Mouse (Mus musculus) gastrocnemius, adult 2 months (tissue): ENCODE results near the gene Zfhx3. TPM values are rescaled to one million over a fixed set of nuclear protein-coding genes. Genes with fewer than 3 reads are reported as not detected.
A peak's percentile ranks its signal among the peaks of the same experiment; 100 is the strongest.

ENCODE experiments used
- DNase-seq: peaks from one replicate; pipeline ENCODE4 v3.0.0; 2022
- H3K27ac ChIP-seq: fragments of 200-600 bp; 2 replicates; pipeline ENCODE4 v1.8.1; 2022; ENCODE audit warnings: mild to moderate bottlenecking
- H3K4me3 ChIP-seq: fragments of 200-600 bp; 2 replicates; pipeline ENCODE4 v1.8.1; 2022; ENCODE audit warnings: mild to moderate bottlenecking, moderate library complexity
- CTCF ChIP-seq: fragments of 200-600 bp; IDR thresholded peaks from 2 replicates; pipeline ENCODE4 v1.8.1; 2022; ENCODE audit warnings: antibody characterized with exemption, mild to moderate bottlenecking, moderate library complexity
- intact Hi-C: fragments of 180-260 bp; cut with DNase I; formaldehyde crosslinking; loops from one replicate; pipeline ENCODE4 v1.15.1; 2025
- total RNA-seq, 2 experiments: library from RNA; stranded (reverse); gene quantifications; 2 replicates each; pipeline ENCODE4 v1.2.3; 2021

Gene Zfhx3
- total RNA-seq, 2 experiments from 2014 or later: 14.1 to 17.7 TPM

DNA sequence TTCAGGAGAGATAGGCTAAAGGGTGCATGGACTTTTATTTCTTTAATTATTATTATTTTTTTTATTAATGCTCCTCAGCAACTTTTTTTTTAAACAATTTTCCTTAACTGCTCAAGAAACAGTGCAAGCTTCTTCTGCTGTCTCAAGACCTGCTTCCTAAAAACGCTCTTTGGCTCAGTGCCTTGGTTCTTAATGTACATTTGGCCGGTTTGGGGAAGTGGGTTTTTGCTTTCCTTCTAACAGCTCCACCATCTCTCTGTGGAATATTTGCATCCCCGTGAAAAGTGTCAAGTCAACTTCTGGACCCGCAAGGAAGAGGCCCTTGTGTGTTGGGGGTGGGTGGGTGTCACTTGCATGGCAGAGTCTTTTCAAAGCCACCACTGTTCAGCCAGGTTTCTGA, 778.4 kb downstream of the Zfhx3 start:
- Histone ChIP-seq H3K4me3 (no peak overlapping the region), H3K27ac (no peak overlapping the region)
- intact Hi-C loops: no loop called here
- no peak for TF ChIP-seq CTCF
- peak; percentile 10 for DNase-seq

DNA sequence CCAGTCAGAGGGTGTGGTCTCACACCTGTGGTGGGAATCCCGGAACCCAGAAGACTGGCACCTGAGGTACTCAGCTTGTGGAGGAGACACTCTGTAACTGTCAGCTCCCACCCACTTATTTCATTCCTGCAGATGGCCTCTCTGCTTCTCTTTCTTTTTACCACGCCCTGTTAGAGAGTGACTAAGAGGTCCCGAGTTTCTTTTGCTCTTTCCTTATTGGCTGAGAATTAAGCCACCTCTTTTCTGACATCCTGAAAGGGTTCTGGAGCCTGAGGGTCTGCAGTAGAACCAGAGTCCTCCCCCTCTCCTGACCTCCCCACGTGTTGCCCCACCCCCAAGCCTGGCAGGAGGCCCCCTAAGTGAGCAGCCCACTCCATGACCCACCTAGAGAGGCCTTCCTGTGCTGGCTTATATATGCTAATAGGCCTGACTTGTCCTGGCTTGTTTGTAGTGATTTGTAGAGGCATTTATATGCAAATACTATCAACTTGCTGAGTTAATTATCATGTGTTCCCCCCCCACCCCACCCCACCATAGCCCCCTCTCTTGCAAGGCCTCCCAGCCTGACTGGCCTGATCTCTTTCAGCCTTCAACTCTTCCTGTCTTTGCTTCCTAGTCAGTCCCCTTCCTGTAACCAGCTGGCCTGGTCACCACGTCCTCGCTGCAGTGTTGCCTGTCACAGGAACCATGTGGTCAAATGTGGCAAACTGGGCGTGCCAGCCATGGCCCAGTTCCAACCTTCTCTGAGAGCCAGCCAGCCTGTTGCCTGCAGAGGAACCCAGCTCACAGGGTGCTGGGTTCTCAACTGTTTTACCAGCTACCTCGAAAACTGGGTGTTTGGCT, 780.4 kb downstream of the Zfhx3 start:
- no peak for TF ChIP-seq CTCF
- DNase-seq: peak; percentile 94
- Histone ChIP-seq H3K27ac (peak overlapping the region; percentile 80), H3K4me3 (no peak overlapping the region)
- intact Hi-C loops: no loop called here

DNA sequence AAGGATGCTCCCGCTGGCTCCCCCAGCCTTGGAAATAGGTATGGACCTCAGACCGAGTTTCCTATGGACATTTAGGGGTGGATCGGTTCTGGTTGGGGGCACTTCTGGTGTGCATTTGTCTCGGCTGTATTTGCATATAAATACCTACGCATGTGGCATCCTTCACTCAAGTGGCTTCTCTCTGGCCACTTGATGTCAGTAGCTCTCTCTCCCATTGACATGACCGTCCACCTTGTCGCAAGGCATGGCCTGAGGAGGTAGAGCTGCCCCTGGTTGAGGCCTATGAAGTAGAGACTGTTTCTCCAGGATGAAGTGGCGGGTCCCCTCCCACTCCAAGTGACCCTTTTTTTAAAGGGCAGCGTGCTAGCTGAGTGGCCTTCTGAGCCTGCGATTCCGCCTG, 781.2 kb downstream of the Zfhx3 start:
- H3K4me3 ChIP-seq: peak overlapping the region; percentile 11
- intact Hi-C loops: no loop called here
- DNase-seq: no peak
- peak overlapping the region; percentile 80 for H3K27ac ChIP-seq
- no peak for TF ChIP-seq CTCF

DNA sequence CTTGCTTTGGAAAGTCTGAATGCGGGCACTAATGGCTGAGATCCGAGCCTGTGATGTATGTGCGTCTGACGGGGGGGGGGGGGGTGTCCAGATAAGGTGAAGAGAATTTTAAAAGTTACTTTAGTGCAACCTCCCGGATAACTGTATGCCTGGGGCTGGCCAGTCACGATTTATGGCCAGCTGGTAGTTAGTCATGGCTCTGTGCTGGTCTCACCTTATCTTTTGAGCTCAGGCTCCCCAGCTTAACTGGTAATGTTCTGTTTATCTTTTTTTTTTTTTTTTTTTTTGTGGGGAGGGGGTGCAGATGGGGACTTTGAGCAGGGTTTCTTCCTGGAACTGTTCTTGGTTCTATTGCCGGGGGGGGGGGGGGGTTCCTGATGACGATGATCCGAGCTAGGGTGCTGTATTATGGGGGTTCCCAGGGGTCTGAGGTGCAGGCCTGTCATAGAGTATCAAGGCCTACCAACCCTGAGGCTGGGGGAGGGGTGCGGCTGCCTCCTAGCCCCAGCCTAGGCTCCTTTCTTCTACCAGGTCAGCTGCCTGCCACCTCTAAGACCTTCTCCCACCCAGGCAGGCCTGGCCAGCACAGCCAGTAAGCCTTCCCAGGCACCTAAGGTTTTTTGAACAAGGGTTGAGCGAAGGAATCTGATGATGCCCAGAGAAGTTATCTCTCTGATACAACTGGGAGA, 782.5 kb downstream of the Zfhx3 start:
- DNase-seq: peak; percentile 5
- intact Hi-C loops: no loop called here
- Histone ChIP-seq H3K4me3 (no peak overlapping the region), H3K27ac (no peak overlapping the region)
- no peak for TF ChIP-seq CTCF

DNA sequence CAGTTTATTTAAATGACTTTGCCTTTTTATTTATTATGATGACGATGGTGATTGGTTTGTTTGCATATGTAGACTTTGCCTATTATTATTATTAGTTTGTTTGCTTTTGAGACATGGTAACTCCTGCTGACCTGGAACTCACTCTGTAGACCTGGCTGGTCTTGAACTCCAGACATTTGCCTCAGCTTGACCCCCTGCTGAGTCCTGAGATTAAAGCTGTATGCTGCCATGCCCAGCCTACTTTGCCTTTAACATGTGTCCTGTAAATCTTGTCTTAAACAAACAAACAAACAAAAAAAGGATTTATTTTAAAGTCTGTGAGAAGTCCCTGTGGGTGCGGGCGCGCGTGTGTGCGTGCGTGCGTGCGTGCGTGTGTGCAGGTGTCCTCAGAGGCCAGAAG, 783.2 kb downstream of the Zfhx3 start:
- DNase-seq: no peak
- intact Hi-C loops: no loop called here
- Histone ChIP-seq H3K27ac (no peak overlapping the region), H3K4me3 (no peak overlapping the region)
- TF ChIP-seq CTCF: no peak

DNA sequence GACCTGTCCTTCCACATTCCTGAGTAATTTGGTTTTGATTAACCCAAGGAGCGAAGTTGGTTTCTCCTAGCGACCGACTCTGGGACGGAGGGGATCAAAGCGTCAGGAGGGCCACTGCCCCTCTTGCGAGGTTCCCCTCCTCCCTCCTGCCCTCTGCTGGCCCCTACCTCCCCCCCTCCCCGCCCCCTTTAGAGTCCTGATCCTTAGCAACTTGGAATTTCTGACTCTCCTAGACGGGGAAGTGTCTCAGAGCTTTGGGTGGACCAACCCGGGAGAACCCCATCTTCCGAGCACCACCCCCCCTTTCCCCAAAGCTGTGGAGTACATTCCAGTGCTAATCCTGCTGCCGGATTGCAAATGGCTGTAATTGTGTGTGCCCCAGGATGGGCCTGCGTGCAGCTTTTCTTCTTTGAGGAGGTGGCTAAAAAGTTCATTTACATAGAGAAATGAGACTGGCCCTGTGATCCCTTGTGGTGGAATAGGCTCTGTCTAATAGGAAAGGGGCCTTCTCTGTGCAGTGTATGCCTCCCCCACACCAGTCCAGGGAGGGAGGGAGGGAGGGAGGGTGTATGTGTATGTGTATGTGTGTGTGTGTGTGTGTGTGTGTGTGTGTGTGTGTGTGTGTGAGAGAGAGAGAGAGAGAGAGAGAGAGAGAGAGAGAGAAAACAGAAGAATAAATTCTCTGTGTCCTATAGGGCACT, 784.2 kb downstream of the Zfhx3 start:
- no peak for DNase-seq
- no peak for TF ChIP-seq CTCF
- H3K27ac ChIP-seq: no peak overlapping the region
- intact Hi-C loops: no loop called here
- no peak overlapping the region for H3K4me3 ChIP-seq

DNA sequence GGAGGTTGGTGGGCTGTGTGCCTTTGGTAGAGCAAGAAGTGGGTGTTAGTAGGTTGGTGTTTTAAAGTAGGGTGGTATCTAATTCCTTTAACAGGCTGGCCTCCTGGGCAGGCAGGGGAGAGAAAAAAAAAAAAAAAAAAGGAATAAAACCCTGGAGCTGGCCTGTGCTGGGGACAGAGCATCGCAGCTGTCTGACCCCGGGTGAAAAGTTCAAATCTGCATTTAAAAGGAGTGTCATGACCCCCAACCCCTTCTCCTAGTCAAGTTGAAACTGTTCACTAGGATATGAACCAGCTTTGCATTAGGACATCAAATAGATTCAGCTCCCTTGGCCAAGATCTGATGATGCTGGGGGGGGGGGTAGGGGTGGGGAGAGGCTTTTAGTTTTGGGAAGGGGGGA, 786.7 kb downstream of the Zfhx3 start:
- no peak for DNase-seq
- intact Hi-C loops: no loop called here
- Histone ChIP-seq H3K4me3 (no peak overlapping the region), H3K27ac (no peak overlapping the region)
- TF ChIP-seq CTCF: no peak

DNA sequence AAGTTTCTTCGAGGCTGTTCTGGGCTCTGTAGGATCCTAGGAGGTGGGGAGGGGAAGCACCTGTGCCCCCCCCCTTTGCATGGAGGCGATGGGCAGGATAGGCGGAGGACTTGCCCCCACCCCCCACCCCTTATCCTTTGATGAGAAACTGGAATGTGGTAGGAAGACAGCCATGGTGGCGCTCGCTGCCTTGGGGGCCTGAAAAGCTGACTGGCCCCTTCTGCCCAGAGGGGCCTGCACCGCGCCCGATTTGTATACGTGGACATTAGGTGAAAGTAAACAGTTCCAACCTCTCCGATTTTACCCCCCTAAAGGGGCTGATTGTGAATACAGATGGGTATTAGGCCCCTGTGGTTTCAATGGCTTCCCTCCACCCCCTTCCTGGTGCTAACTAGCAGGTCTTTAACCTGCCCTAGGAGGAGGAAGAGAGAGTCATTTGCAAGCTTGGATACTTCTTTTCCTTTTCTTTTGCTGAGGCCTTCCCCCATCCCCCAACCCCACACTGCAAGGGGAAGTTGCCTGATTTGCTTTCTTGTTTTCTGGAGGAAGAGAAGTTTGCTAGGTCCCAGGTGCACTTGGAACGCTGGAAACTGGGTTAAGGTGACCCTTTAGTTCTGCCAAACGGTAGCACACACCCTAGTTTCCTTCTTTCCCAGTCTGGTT, 787.4 kb downstream of the Zfhx3 start:
- no peak overlapping the region for H3K4me3 ChIP-seq
- intact Hi-C loops: no loop called here
- DNase-seq: no peak
- H3K27ac ChIP-seq: no peak overlapping the region
- no peak for TF ChIP-seq CTCF

DNA sequence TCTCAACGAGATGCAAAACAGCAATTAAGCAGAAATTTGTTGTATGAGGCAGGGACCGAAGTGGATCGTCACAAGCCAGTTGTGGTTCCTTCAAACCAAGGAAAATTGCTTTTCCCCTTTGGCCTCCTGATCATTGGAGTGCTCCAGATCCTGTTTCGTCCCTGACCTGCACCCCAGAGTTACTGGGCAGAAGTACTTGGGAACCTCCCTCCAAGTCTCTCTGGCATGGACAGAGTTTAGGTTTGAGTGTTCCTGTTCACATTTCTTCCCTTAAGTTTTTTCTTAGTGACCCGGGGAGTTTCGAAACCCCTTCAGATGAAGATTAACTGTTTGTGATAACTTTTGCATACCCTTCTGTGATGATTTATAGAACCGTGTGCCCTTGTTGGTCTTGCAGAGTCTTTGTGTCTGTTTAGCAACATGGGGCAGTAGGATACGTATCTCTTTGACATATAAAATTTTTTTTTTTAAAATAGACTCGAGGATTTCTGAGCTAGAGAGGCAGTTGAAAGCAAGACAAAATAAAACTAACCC, 788.5 kb downstream of the Zfhx3 start:
- no peak for TF ChIP-seq CTCF
- no peak for DNase-seq
- Histone ChIP-seq H3K27ac (no peak overlapping the region), H3K4me3 (no peak overlapping the region)
- intact Hi-C loops: no loop called here

DNA sequence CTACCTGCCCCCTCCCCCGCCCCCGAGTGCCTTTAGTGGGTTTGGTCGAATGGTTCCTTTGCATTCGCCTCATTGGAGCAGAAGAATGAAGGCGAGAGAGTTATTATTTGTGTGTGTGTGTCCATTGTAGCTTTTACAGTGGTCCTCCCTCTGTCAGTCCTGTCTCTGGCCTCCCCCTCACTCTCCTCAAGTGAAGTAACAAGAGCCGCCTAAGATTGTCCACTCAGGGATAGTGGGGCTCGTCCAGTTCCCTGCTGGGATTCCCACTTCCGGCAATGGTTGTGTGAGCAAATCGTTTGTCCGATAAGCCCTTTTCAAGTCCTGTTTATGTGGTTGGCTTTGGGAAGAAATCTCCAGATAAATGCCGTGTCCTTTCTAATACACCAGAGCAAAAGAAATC, 790.1 kb downstream of the Zfhx3 start:
- Histone ChIP-seq H3K27ac (no peak overlapping the region), H3K4me3 (no peak overlapping the region)
- TF ChIP-seq CTCF: no peak
- no peak for DNase-seq
- intact Hi-C loops: no loop called here

DNA sequence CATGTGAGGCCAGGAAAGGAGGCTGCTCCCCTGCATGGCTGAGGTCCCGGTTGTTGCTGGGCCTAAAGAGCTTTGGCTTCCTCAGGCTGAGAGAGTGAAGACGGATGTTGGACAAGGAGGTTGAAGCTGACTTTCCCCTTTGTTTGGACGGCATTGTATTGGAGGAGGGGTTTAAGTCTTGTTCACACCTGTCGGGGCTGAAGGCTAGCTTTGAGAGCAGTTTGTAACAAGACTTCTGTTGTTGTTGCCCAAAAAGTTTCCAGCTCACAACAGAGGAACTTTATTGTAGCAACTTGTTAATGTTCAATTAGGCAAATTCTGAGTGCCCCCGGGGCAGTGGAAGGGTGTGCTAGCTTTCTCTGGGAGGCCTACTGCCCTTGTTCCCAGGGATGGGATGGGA, 790.9 kb downstream of the Zfhx3 start:
- H3K27ac ChIP-seq: no peak overlapping the region
- no peak for TF ChIP-seq CTCF
- H3K4me3 ChIP-seq: no peak overlapping the region
- intact Hi-C loops: no loop called here
- no peak for DNase-seq

DNA sequence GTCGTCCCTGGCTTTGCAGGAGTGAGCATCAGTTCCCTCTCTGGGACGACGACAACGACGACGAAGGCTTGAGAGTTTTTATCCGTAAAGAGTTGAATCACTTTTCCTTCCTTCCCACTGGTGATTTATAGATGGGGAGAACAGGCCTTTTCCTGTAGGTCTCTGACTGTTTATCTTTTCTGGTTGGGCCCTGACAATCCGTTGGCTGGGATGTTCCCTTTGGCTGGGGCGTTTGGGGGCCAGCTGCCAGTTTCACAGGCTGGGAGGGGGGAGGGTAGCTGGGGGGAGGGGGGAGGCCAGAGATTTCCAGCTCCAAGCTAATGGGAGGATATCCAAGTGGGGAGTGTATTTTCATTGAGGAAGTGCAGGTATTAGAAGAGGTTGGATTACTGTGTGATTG, 794.0 kb downstream of the Zfhx3 start:
- DNase-seq: no peak
- TF ChIP-seq CTCF: no peak
- H3K4me3 ChIP-seq: no peak overlapping the region
- intact Hi-C loops: no loop called here
- H3K27ac ChIP-seq: no peak overlapping the region
